Mouse (Mus musculus): ENCODE data around the gene Uri1.

The Uri1 gene

DNA sequence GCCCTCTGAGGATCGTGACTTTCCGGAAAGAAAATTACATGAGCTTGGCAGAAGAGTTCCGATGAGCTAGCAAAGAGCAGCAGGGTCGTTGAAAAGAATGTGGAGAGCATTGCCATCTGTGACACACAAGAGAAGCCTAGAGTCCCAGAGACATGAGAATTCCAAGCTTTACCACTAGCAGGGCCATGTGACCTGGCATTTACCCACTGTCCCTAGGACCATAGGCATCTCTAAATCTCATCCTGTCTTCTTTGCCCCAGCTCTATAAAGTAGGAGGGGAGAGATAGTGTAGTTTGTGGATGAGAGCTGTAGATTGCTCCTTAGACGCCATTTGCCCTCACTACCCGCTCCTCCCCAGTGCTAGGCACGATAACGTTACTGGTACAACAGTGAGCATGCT is at the start of gene Uri1:
TSS of gene Uri1 (minus strand) at position 101 of the 400 bp plus-strand sequence.
- no peak for DNase-seq (ENCODE audit: low read depth, low spot score)

DNA sequence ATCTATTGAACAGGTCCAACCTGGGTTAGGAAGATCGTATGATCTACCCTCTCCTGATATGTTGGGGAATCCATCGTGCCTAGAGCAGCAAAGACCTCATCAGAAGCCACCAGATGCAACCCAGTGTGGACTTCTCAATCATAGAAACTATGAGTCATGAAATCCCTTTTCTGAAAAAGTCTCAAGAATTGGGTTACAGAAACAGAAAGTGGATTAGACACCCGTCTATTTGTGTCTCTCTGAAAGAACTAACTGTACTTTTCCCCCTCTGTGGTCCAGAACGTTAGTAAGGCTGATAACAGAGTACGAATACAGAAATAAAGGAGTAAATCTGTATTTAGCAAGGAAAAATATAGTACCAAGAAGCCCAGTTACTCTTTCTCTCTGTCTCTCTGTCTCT is 47.7 kb upstream of the Uri1 start:
- DNase-seq (ENCODE audit: low read depth, low spot score) = no peak

DNA sequence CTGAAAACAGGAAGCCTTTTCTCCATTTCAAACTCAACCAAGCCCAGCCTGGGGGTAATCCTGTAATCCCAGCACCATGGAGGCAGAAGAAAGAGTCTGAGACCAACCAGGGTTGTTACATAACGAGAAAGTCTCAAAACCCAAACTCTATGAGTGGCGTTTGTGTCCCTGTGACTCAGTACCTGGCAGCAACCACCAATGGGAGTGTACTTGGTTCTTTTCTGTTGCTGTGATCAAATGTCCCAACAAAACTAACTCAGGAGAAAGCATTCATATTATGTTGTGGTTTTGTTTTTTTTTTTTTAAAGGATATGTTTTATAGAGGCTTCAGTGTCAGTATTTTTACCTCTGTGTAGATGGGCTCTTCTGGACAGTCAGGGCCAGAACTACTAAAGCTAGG is 47.3 kb upstream of the Uri1 start:
- DNase-seq (ENCODE audit: low read depth, low spot score) = no peak

DNA sequence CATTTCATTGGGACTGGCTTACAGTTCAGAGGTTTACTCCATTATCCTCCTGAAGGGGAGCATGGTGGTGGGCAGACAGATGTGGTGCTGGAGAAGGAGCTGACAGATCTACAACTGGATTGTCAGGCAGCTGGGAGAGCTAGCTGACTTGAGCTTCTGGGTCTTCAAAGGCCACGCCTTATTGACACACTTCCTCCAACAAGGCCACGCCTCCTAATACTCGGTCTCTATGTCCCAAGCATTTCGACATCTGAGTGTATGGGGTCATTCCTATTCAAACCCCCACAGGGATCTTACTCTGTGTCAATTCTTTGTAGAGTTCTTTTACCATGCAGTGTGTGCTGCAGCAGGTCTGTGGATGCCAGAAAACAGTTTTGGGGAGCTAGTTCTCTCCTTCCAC is 41.1 kb upstream of the Uri1 start:
- no peak for DNase-seq (ENCODE audit: low read depth, low spot score)

DNA sequence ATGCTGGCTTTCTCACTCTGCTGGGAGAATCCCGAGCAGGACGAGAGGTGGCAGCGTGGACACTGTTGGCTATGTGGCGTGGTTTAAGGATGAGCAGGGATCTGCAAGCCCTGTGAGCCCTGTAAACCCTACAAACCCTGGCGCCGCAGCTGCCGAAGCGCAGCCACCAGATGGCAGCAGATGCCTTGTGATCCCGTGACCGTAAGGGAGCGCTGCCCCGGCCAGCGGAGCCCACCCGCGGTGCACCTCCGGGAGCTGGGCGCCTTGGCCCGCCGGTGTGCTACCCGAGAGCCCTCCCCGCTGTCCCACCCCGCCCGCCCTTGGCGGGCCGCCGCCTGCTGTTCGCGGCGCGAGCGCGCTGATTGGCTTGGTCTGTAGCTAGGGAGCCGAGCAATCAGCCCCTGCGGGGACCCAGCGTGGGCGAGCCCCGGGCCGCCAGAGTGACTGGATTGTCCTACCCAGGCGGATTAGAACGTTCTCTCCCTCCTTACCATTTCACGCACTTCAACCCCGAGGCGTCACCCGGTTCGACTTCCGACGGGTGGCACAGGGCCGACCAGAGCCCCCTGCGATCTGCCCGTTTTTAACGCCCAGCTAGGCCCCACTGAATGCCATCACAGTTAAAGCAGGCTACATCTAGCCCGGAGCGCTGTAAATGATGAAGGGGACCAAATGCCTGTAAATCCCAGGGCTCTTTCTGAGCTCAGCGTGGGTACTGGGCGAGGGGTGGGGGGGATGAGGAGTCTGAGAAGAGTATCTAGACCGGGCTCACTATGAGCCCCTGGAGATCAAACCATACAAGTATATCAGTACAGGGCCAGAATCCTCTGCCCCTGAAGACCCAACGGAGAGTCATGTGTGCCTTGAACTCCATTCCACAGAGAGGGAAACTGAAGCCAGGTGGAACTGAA is 38.0 kb upstream of the Uri1 start:
- DNase-seq (ENCODE audit: low read depth, low spot score) = peak; percentile 81

DNA sequence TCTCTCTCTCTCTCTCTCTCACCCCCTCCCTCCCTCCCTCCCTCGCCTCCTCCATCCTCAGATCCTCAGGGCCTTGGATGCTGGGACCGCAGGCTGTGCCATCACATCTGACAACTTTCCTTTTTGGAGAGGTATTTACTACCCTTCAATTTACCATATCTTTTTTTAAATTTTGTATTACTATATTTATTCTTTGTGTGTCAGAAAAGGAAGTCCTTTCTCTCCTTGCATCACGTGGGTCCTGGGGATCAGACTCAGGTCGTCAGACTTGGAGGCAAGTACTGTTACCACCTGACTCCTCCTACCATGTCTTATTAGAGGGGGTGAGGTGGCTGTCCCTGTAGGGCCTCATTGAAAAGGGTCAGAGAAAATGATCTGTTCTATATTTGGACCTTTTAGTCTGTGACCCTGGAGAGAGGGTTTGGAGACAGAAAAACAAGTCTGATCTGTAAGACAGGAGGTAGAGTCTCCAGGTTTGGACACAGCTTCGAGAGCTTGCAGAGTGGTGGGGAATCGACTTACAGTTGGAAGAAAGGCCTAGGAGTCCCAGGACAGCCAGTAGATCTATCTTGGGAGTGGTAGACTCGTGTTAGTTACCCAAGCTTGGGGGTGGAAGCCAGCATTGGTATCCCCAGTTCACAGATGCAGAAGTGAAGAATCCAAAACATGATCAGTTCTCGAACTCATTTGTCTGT is 36.4 kb upstream of the Uri1 start:
- no peak for DNase-seq (ENCODE audit: low read depth, low spot score)

DNA sequence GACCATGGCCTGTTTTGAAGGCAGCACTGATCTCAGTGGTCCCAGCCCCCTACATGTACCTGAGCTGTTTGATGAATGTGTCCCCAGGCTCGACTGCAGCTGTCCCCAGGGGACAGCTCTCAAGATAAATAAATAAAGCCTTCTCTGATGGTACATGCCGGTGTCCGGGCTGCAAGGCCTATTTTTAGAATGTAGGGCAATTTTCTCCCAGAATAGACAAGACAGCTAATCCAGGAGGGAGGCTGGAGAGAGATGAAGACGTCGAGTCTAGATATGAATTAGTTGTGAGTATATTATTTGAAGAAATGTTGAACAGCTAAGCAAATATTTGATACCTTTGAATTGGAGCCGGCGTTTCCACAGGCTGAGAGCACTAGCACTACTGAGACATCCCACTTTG is 35.7 kb upstream of the Uri1 start:
- no peak for DNase-seq (ENCODE audit: low read depth, low spot score)

DNA sequence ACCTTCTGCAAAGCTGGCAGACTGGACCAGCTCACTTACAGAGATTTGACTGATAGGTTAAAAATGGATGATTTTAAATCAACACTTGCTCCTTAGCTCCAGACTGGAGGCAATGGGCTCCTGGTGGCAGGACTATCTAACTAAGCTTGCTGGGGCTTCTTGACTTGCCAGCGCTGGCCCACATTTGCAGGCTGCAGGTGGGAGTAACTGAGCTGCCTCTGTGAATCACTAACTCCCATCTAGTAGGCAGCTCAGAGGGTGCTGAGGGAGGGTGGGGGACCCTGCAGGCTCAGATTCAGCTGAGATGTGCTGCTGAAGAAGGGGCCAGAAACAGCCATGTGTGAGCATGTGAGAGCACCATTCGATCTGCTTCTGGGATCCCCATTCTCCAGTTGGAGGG is 32.6 kb upstream of the Uri1 start:
- no peak for DNase-seq (ENCODE audit: low read depth, low spot score)

DNA sequence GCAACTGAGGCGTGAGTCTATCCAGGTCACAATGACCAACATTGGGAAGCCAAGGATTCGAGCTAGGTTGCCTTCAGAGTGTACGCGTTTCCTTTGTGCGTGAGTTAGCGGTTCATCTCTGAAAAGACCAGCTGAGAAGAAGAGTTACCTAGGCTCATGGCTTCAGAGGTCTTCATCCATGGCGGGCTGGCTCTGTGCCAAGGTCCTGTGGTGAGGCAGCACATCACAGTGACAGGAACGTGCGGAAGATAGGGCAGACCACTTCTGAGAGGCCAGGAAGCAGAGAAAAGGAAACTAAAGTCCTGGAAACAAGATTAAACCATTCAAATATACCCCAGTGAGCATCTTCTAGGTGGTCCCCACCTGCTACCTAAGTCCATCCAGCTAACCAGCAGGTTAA is 30.9 kb upstream of the Uri1 start:
- no peak for DNase-seq (ENCODE audit: low read depth, low spot score)

DNA sequence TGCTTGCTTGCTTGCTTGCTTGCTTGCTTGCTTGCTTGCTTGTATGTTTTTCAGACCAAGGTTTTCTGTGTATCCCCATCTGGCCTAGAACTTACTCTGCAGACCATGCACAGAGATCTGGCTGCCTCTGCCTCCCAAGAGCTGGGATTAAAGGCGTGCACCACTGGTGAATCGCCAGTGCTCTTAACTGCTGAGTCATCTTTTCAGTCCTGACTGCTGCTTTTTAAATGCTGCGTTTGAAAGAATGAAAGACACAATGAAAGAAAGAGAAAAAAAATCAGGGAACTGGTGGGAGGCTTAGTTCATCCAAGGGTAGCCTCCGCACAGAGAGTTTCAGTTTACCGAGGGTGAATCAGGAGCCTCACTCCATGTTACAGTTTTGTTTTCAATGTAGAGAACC is 23.9 kb upstream of the Uri1 start:
- no peak for DNase-seq (ENCODE audit: low read depth, low spot score)

DNA sequence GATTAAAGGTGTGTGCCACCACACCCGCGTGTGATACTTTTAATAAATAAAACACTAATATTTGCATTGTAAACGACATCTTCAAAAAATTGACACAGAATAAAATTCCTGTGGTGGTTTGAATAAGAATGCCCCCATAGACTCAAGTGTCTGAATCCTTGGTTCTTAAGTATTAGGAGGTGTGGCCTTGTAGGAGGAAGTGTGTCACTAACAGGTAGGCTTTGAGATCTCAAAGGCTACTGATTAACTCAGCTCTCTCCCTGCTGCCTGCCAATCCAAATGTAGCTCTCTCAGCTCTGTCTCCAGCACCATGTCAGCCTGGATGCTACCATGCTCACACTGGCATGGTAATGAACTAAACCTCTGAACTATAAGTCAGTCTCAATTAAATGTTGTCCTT is 17.9 kb upstream of the Uri1 start:
- DNase-seq (ENCODE audit: low read depth, low spot score) = no peak

DNA sequence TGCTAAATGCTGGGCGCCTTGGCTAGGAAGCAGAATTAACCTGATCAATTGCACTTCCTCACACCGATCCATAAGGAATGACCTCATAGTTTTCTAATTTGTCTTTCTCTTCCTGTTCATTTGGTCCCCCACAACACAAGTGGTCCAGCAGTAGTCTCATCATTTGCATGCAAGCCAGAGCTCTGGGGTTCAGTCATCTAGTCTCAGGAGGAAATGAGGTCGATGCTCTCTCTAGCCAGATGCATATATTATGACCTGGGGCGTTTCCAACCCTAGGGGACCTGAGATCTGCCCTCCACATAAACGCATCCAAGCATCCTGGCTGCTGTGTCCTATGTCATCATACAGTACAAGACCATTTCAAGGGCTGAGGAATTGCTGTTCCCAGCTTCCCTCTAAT is 14.2 kb upstream of the Uri1 start:
- DNase-seq (ENCODE audit: low read depth, low spot score) = no peak

DNA sequence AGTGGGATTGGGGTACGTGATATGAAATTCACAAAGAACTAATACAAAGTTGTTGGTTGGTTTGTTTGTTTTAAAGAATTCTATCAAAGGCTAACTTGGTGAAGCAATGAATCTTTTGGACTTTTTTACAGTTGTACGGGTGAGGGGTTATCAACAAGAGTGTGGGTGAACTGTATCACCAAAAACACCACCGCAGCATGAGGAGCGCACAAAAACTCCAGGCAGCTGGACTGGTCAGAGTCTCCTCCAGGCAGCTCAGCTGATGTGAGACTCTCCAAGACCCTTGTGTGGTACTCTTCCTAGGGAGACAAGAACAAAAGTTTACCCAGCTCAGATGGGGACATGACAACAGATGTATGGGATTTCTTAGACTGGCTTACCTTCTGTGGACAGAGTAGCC is 7.8 kb upstream of the Uri1 start:
- no peak for DNase-seq (ENCODE audit: low read depth, low spot score)

DNA sequence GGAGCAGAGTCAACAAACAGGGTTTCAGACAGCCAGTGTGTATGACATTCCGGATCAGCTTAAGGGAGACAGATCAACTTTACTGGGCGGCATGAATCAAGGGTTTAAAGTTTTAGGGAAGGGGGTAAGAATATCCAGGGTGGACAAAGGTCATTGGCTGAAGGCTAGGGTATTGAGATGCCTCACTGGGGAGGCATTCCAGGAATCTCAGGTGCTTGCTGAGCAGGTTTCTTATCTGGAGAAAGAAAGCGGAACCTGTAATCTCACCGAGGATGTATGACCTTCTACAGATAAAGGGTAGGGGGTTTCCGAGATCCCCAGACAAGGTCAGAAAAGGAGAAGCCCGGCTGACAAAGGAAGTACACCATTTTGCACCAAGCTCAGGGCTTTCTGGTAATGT is 7.3 kb upstream of the Uri1 start:
- no peak for DNase-seq (ENCODE audit: low read depth, low spot score)

DNA sequence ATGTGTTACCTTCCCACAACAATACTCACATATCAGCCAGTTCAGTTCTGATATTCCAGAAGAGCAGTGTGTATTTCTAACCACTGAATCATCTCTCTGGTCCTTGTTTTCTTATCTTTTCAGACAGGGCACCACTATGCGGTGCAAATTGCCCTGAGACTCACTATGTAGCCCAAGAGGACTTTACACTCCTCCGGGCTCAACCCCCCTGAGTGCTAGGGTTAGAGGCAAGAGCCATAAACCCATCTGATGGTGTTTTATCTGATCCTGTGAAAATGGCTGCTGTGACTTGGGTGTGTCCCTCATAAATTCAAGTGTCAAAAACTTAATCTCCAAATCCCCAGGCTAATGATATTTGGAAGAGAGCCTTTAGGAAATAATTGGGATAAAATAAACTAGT is 6.6 kb upstream of the Uri1 start:
- DNase-seq (ENCODE audit: low read depth, low spot score) = no peak

DNA sequence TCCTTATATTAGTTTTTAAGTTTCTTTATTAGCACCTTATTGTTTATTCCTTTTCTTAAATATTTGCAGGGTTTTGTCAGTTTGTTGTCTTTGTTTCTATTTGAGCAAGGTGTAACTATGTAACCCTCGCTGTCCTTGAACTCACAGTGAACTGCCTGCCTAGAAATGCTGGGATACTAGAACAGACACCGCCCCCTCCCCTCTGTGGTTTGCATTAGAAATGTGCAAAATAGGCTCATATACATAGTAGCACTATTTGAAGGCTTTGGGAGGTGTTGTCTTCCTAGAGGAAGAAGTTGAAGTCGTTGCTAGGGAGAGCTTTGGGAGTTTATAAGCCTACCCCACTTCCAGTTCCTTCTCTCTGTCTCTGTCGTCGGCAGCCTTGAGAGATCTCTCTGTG is 5.7 kb upstream of the Uri1 start:
- DNase-seq (ENCODE audit: low read depth, low spot score) = peak; percentile 38

DNA sequence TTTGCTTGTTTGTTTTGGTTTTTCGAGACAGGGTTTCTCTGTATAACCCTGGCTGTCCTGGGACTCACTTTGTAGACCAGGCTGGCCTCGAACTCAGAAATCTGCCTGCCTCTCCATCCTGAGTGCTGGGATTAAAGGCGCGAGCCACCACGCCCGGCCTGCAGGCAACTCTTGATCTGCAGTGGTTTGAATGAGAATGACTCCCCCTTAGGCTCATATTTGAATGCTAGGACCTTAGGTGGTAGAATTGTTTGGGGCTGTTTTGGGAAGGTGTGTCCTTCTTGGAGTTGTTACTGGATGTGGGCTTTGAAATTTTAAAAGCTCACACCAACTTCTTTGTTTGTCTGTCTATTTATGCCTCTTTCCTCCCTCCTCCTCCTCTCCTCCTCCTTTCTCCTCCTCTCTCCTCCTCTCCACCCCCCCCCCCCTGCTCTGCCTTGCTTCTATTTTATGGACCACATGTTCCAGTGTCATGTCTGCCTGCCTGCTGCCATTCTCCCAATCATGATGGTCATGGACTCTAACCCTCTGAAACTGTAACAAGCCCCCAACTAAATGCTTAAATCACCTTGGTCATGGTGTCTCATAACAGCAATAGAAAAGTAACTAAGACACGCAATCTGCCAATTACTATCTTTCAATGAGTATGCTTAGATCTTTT is 4.7 kb upstream of the Uri1 start:
- peak; percentile 49 for DNase-seq (ENCODE audit: low read depth, low spot score)

DNA sequence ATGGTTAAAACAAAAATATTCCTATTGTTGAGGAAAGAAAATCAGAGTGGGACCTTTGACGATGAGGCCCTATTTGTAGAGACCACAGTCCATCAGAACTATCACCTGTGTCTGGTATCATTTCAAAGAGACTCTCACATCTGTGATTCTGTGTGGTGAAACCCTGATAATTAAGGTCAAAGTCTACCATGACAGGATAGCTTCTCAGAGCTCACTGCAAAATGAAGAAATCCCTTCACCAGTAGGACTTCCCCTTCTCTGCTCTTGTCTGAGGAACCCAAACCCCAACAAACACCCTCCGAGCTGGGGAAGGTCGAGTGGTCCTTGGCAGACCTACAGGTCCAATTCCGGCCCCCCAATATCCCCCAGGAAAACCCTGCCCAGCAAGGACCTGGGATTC is 1.5 kb upstream of the Uri1 start:
- DNase-seq (ENCODE audit: low read depth, low spot score) = no peak

DNA sequence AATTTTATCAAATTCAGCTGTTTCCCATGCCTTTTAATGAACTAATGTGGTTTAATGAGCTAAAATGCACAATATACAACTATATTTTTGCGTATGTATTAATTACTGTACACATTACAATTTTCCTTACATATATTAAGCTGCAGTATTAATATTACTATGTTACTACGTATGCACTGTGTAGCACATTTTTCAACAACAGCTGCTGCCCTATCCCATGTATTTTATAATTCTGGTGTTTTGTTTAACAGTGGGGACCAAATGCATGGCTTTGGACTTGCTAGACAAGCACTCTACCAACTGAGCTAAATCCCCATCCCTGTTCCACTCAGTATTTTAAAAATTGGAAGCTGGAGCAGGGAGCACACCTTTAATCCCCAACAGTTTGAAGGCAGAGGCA is 3.6 kb downstream of the Uri1 start:
- no peak for DNase-seq (ENCODE audit: low read depth, low spot score)

DNA sequence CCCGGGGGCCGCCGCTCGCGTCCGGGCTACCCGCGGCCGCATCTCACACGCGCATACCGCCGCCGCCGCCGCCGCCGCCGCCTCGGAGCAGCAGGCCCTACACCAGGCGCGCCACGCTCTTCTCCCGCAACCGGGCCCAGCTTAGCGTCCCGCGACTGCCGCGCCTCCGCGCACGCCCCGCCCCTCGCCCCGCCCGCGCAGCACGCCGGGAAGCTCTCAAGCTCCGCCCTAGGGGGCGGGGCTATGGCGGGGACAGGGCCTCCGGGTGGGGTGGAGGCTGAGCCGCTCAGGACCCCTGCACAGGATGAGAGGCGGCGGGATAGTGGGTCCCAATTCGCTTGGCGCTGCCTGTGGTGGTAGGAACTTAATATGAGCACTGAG is 4.0 kb downstream of the Uri1 start:
- peak; percentile 70 for DNase-seq (ENCODE audit: low read depth, low spot score)

DNA sequence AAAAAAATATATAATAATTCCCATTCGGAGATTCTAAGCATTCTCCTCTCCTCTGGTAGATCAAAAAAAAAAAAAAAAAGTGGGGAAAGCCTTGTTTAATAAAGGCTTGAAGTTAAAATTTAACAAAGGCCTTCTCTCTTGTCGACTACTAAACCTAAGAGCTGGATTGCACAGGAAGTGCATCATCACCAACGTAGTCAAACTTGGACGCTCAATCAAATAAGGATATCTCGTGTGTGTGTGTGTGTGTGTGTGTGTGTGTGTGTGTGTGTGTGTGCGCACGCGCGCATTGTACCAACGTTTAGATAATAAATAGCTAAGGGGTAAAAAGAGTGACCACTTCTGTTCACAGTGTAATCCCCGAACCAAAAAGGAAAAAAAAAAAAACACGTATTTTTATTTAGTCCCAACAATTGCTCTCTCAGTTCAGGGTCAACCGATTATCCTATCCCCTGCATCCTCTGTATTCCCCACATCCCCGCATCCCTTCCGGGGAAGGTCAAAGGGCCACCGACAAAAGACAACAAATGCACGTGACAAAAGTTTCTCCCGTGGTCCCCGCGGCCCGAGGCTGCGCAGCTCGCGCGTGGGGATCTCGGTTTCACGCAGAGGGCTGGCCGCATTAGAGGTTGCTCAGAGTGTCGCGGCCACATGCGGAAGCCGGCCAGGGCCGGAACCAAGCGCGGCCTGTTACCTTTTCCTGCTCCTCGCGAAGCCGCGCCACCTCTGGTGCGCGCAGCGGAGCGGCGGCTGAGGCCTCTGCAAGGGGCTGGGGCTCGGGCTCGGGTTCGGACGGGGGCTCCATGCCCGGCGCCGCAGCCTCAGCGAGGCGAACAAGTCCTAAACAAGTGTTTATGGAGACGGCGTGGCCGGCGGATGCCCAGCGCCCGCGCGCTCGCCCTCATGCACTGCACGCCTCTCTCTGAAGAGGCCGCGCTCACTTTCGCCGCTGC is 4.7 kb downstream of the Uri1 start:
- peak; percentile 40 for DNase-seq (ENCODE audit: low read depth, low spot score)

DNA sequence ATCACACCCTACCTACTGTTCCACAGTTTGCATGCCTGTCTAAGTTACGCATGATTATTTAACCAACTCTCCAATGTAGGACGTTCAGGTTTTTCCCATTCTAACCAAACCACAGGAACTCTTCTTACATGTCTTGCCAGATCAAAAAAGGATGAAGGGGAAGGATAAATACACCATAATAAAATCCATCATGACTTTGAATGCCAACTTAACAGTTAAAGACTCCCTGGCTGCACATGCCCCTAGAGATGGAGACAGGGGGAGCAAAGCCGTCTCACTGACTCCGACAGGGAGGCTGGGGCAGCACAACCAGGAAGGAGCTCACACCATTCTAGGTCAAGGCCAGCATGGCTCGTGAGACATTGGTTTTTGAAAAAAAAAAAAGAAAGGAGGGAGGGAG is 8.0 kb downstream of the Uri1 start:
- no peak for DNase-seq (ENCODE audit: low read depth, low spot score)

All from WW6 (cell line).